Mouse (Mus musculus) spleen, adult 2 months (tissue): ENCODE results near the gene Ccn5. TPM values are rescaled to one million over a fixed set of nuclear protein-coding genes. Genes with fewer than 3 reads are reported as not detected.

Source experiments
- DNase-seq, 2 experiments: peaks; one replicate each; pipeline versions ENCODE4 v3.0.0 to v3.0.0-alpha.2; 2012 to 2021; ENCODE audit warnings: low spot score in 2 of 2, low read depth in 1 of 2
- H3K27ac ChIP-seq: fragments of 200-500 bp; 2 replicates; pipeline ENCODE4 v1.5.1; 2012; ENCODE audit warnings: low read length, inconsistent platforms; ENCODE audit not compliant: insufficient read depth
- H3K27me3 ChIP-seq: fragments of 200-500 bp; 2 replicates; pipeline ENCODE4 v1.6.1; 2012; ENCODE audit warnings: mild to moderate bottlenecking, moderate library complexity, low read length, inconsistent platforms; ENCODE audit not compliant: control insufficient read depth, insufficient read depth
- H3K36me3 ChIP-seq: fragments of 200-500 bp; 2 replicates; pipeline ENCODE4 v1.6.1; 2012; ENCODE audit warnings: mild to moderate bottlenecking, low read length, inconsistent platforms; ENCODE audit not compliant: control insufficient read depth, insufficient read depth
- H3K4me1 ChIP-seq: fragments of 200-500 bp; 2 replicates; pipeline ENCODE4 v1.6.1; 2011; ENCODE audit warnings: inconsistent platforms; ENCODE audit not compliant: control insufficient read depth, insufficient read depth, insufficient read length
- H3K4me3 ChIP-seq: fragments of 200-500 bp; 2 replicates; pipeline ENCODE4 v1.5.1; 2011; ENCODE audit warnings: mild to moderate bottlenecking, inconsistent platforms; ENCODE audit not compliant: insufficient read depth, insufficient read length; ENCODE audit errors: extremely low read depth
- CTCF ChIP-seq: fragments of 200-500 bp; IDR thresholded peaks from 2 replicates; pipeline ENCODE4 v1.5.1; 2011; ENCODE audit warnings: mild to moderate bottlenecking, inconsistent platforms; ENCODE audit not compliant: insufficient read depth, insufficient read length, insufficient replicate concordance; ENCODE audit errors: extremely low read depth
- POLR2A ChIP-seq: fragments of 200-500 bp; IDR thresholded peaks from 2 replicates; pipeline ENCODE4 v1.6.1; 2011; ENCODE audit warnings: low read depth, low read length, inconsistent platforms
- WGBS: fragments of 180-500 bp; shearing (Covaris S2); methylation state at CpG from one replicate; pipeline ENCODE4 v1.1.7; 2018; 5-methylcytosine and 5-hydroxymethylcytosine counted together
- polyA plus RNA-seq: library from polyadenylated mRNA; depleted of rRNA; stranded (reverse); fragments of >200 nt; gene quantifications from 2 replicates; pipeline ENCODE4 v1.2.3, GENCODE M21; 2012; rRNA removed

Gene Ccn5
- 3.1 and 4.8 TPM in 2 replicates for polyA plus RNA-seq

- no peak for DNase-seq
- no peak for TF ChIP-seq POLR2A
- no peak for TF ChIP-seq CTCF
- Histone ChIP-seq H3K27ac (no peak within 1 kb of the TSS), H3K4me1 (no peaks in the 10 kb centered on the region), H3K4me3 (no peak within 1 kb of the TSS), H3K27me3 (no peaks in the 10 kb centered on the region), H3K36me3 (no peaks in the 10 kb centered on the region)
- 17% methylated on average over 4 of the region's 4 CpGs for WGBS
These were observed at the start of gene Ccn5 for GRCm38 (mm10) chr2:163820607-163821006. Gene Ccn5, plus strand, starts transcription at chr2:163820861.

- DNase-seq: no peak
- Histone ChIP-seq H3K27me3 (no peaks in the 10 kb centered on the region), H3K4me3 (no peak overlapping the region), H3K27ac (no peak overlapping the region), H3K36me3 (no peaks in the 10 kb centered on the region), H3K4me1 (no peaks in the 10 kb centered on the region)
- TF ChIP-seq CTCF (no peak), POLR2A (no peak)
- WGBS: 70% methylated on average over 13 of the region's 13 CpGs
These were observed 44.0 kb upstream of the Ccn5 start for GRCm38 (mm10) chr2:163776661-163777060.

- WGBS: 62% methylated on average over 2 of the region's 2 CpGs
- no peak overlapping the region for H3K4me3 ChIP-seq
- no peak for TF ChIP-seq POLR2A
- no peak for TF ChIP-seq CTCF
- no peaks in the 10 kb centered on the region for H3K36me3 ChIP-seq
- no peak overlapping the region for H3K27ac ChIP-seq
- no peak for DNase-seq
- no peaks in the 10 kb centered on the region for H3K4me1 ChIP-seq
- no peaks in the 10 kb centered on the region for H3K27me3 ChIP-seq
These were observed 43.6 kb upstream of the Ccn5 start for GRCm38 (mm10) chr2:163777061-163777460.

GRCm38 (mm10) chr2:163778896-163779295 lies 41.8 kb upstream of the Ccn5 start:
- no peak for TF ChIP-seq CTCF
- no peak for TF ChIP-seq POLR2A
- WGBS: 93% methylated on average over 4 of the region's 4 CpGs
- no peak overlapping the region for H3K4me3 ChIP-seq

GRCm38 (mm10) chr2:163783368-163783767 lies 37.3 kb upstream of the Ccn5 start:
- no peaks in the 10 kb centered on the region for H3K36me3 ChIP-seq
- H3K4me3 ChIP-seq: no peak overlapping the region
- no peak overlapping the region for H3K27ac ChIP-seq
- WGBS: 88% methylated on average over 6 of the region's 6 CpGs
- no peak for DNase-seq
- no peaks in the 10 kb centered on the region for H3K27me3 ChIP-seq
- H3K4me1 ChIP-seq: no peaks in the 10 kb centered on the region
- TF ChIP-seq POLR2A (no peak), CTCF (no peak)

More at GRCm38 (mm10) chr2:163778896-163779295, 41.8 kb upstream of the Ccn5 start:
- no peak for DNase-seq
- H3K27ac ChIP-seq: no peak overlapping the region
- H3K36me3 ChIP-seq: no peaks in the 10 kb centered on the region
- no peaks in the 10 kb centered on the region for H3K27me3 ChIP-seq
- no peaks in the 10 kb centered on the region for H3K4me1 ChIP-seq

GRCm38 (mm10) chr2:163783901-163784300 lies 36.8 kb upstream of the Ccn5 start:
- no peak overlapping the region for H3K4me3 ChIP-seq
- 73% methylated on average over 4 of the region's 4 CpGs for WGBS
- DNase-seq: no peak
- no peaks in the 10 kb centered on the region for H3K27me3 ChIP-seq
- H3K4me1 ChIP-seq: no peaks in the 10 kb centered on the region
- H3K36me3 ChIP-seq: no peaks in the 10 kb centered on the region
- TF ChIP-seq POLR2A (no peak), CTCF (no peak)
- H3K27ac ChIP-seq: no peak overlapping the region

- no peaks in the 10 kb centered on the region for H3K36me3 ChIP-seq
- WGBS: 89% methylated on average over 6 of the region's 6 CpGs
- DNase-seq: no peak
These were observed 33.6 kb upstream of the Ccn5 start for GRCm38 (mm10) chr2:163787086-163787485.

GRCm38 (mm10) chr2:163787709-163788108 lies 33.0 kb upstream of the Ccn5 start:
- TF ChIP-seq POLR2A (no peak), CTCF (peak; percentile 39; the same call in 1 of the 2 replicates)
- Histone ChIP-seq H3K27me3 (no peaks in the 10 kb centered on the region), H3K27ac (no peak overlapping the region), H3K4me1 (no peaks in the 10 kb centered on the region), H3K36me3 (no peaks in the 10 kb centered on the region), H3K4me3 (no peak overlapping the region)
- peak; percentile 35 to 41 for DNase-seq
- WGBS: 43% methylated on average over 3 of the region's 3 CpGs

More at GRCm38 (mm10) chr2:163787086-163787485, 33.6 kb upstream of the Ccn5 start:
- TF ChIP-seq POLR2A (no peak), CTCF (no peak)
- H3K4me1 ChIP-seq: no peaks in the 10 kb centered on the region
- no peaks in the 10 kb centered on the region for H3K27me3 ChIP-seq
- no peak overlapping the region for H3K27ac ChIP-seq
- no peak overlapping the region for H3K4me3 ChIP-seq
